Mouse (Mus musculus): Measurements from ENCODE around the gene Shank1. TPM values are rescaled to one million over a fixed set of nuclear protein-coding genes. Genes with fewer than 3 reads are reported as not detected.
"Not testable (repeated sequence)": the region's sequence is repeated elsewhere in the genome, so short reads cannot be mapped to it uniquely, and the experiment has no call there.

Shank1 gene
- polyA plus RNA-seq, 1 experiment from 2014 or later, result 0.96 TPM

GRCm38 (mm10) chr7:44287760-44288159 lies 22.3 kb upstream of the Shank1 start:
- Histone ChIP-seq H3K36me3 (ENCODE audit: control insufficient read depth, insufficient read depth, low read length) (no peaks in the 10 kb centered on the region), H3K27ac (replicated peaks in 1 of 2; ENCODE audit: control insufficient read depth in 1 of 2, insufficient read depth in 1 of 2, low read depth in 2 of 2, low read length in 2 of 2) (no peak overlapping the region), H3K9me3 (ENCODE audit: control insufficient read depth, low read length) (0 out of 2 replicates have a peak, but pooled peaks cover 2% of the 10 kb centered on the region), H3K4me2 (ENCODE audit: low read length) (no peak overlapping the region), H3K4me3 (ENCODE audit: control insufficient read depth in 1 of 2, insufficient read depth in 1 of 2, low read depth in 1 of 2, low read length in 2 of 2) (no peak overlapping the region), H3K27me3 (ENCODE audit: control insufficient read depth, insufficient read depth, low read length) (no peaks in the 10 kb centered on the region), H3K9ac (ENCODE audit: low read length) (no peak overlapping the region), H3K4me1 (ENCODE audit: control insufficient read depth in 2 of 2, insufficient read depth in 2 of 2, low read length in 2 of 2) (no peaks in the 10 kb centered on the region)
- ATAC-seq (ENCODE audit: insufficient number of reproducible peaks, insufficient read depth, low FRiP score, low read depth), result no peak
- WGBS, result 65% methylated on average over 7 of the region's 7 CpGs

DNA sequence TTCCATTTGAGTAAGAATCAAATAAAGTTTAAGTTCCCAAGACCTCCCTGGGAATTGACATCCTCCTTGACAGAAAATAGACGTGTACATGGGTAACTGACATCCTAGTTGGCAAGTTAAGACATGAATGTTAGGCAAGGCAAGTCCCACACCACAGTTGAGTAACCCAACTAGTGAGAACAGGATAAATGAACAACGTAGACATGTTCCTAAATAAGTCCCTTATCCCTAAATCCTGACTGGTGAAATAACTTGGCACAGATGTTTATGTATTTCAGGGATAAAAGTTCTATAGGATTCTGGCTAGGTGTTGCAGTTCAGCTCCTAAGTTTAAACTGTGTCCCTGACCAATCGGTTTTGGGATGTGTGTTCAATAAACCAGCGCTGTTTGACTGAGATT lies 19.1 kb upstream of the Shank1 start:
- no peaks in the 10 kb centered on the region for H3K4me1 ChIP-seq (ENCODE audit: control insufficient read depth in 2 of 2, insufficient read depth in 2 of 2, low read length in 2 of 2)
- H3K9ac ChIP-seq (ENCODE audit: low read length), result no peak overlapping the region
- no peak overlapping the region for H3K4me3 ChIP-seq (ENCODE audit: control insufficient read depth in 1 of 2, insufficient read depth in 1 of 2, low read depth in 1 of 2, low read length in 2 of 2)
- no peaks in the 10 kb centered on the region for H3K36me3 ChIP-seq (ENCODE audit: control insufficient read depth, insufficient read depth, low read length)
- H3K9me3 ChIP-seq (ENCODE audit: control insufficient read depth, low read length), result 0 out of 2 replicates have a peak, but pooled peaks cover 2% of the 10 kb centered on the region
- no peak for ATAC-seq (ENCODE audit: insufficient number of reproducible peaks, insufficient read depth, low FRiP score, low read depth)
- 74% methylated on average over 4 of the region's 4 CpGs for WGBS
- no peaks in the 10 kb centered on the region; the same call in 1 of the 2 replicates for H3K27me3 ChIP-seq (ENCODE audit: control insufficient read depth, insufficient read depth, low read length)
- no peak overlapping the region for H3K27ac ChIP-seq (replicated peaks in 1 of 2; ENCODE audit: control insufficient read depth in 1 of 2, insufficient read depth in 1 of 2, low read depth in 2 of 2, low read length in 2 of 2)
- H3K4me2 ChIP-seq (ENCODE audit: low read length), result no peak overlapping the region

- H3K27me3 ChIP-seq (ENCODE audit: control insufficient read depth, insufficient read depth, low read length), result no peaks in the 10 kb centered on the region; the same call in 1 of the 2 replicates
- no peaks in the 10 kb centered on the region for H3K36me3 ChIP-seq (ENCODE audit: control insufficient read depth, insufficient read depth, low read length)
- H3K4me3 ChIP-seq (ENCODE audit: control insufficient read depth in 1 of 2, insufficient read depth in 1 of 2, low read depth in 1 of 2, low read length in 2 of 2), result no peak overlapping the region
- H3K27ac ChIP-seq (replicated peaks in 1 of 2; ENCODE audit: control insufficient read depth in 1 of 2, insufficient read depth in 1 of 2, low read depth in 2 of 2, low read length in 2 of 2), result no peak overlapping the region
- ATAC-seq (ENCODE audit: insufficient number of reproducible peaks, insufficient read depth, low FRiP score, low read depth), result no peak
- WGBS, result 44% methylated on average over 4 of the region's 4 CpGs
- no peak overlapping the region for H3K4me2 ChIP-seq (ENCODE audit: low read length)
- H3K4me1 ChIP-seq (ENCODE audit: control insufficient read depth in 2 of 2, insufficient read depth in 2 of 2, low read length in 2 of 2), result no peaks in the 10 kb centered on the region
- no peak overlapping the region for H3K9ac ChIP-seq (ENCODE audit: low read length)
- H3K9me3 ChIP-seq (ENCODE audit: control insufficient read depth, low read length), result 0 out of 2 replicates have a peak, but pooled peaks cover 2% of the 10 kb centered on the region
These were observed 18.6 kb upstream of the Shank1 start for GRCm38 (mm10) chr7:44291418-44291817.

GRCm38 (mm10) chr7:44297501-44297900 lies 12.6 kb upstream of the Shank1 start:
- H3K9ac ChIP-seq (ENCODE audit: low read length); H3K36me3 ChIP-seq (ENCODE audit: control insufficient read depth, insufficient read depth, low read length); H3K4me1 ChIP-seq (ENCODE audit: control insufficient read depth in 2 of 2, insufficient read depth in 2 of 2, low read length in 2 of 2); H3K27ac ChIP-seq (replicated peaks in 1 of 2; ENCODE audit: control insufficient read depth in 1 of 2, insufficient read depth in 1 of 2, low read depth in 2 of 2, low read length in 2 of 2); H3K27me3 ChIP-seq (ENCODE audit: control insufficient read depth, insufficient read depth, low read length); H3K4me2 ChIP-seq (ENCODE audit: low read length); H3K4me3 ChIP-seq (ENCODE audit: control insufficient read depth in 1 of 2, insufficient read depth in 1 of 2, low read depth in 1 of 2, low read length in 2 of 2); ATAC-seq (ENCODE audit: insufficient number of reproducible peaks, insufficient read depth, low FRiP score, low read depth); H3K9me3 ChIP-seq (ENCODE audit: control insufficient read depth, low read length): not testable (repeated sequence)
- 83% methylated on average over 2 of the region's 2 CpGs for WGBS

DNA sequence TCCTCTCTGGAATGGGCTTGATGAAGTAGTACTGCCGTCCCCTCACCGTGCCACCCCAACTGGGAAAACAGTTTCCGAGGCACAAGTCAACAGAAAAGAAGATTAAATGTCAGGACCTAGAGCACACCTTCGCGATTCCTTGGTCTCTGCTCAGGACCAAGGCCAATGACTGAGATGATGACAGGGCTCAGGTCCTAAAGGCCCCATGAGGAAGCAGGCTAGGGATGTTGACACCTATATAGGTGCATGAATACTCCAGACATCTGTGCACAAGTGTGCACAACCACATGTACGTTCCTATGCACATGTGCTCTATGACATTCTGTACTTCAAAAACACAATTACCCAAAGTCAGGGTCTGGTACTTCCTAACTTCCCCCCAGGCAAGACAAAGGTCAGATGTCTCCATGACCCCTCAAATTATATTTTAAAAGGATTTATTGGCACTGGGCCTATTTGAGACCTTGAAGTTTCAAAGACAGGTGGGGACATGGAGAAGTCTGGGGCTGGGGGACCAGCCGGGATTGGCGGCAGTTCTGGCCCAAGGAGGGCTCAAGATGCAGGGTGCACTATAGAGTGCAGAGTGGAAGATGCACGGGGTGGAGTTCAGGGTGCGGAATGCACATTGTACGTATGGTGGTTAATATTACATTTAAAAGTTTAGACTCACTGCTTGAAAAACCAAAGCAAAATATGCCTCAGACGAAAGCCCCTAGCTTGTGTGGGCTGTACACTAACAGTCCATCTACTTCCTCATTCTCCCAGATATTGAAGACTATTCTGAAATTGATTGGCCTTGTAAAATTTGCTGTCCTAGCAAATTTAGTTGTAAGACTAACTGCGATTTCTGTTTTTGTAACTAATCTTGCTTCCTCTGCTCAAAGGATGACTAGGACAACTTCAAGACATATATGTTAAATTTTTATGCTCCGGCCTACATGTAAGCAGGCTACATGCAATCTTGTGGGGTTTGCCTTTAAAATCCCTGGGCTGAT lies 6.4 kb upstream of the Shank1 start:
- H3K4me2 ChIP-seq (ENCODE audit: low read length), result peak overlapping the region; percentile 90
- 85% methylated on average over 14 of the region's 14 CpGs for WGBS
- 0 out of 4 replicates have a peak overlapping the region, but pooled peaks of 1 of the 2 experiments have one; percentile 61 for H3K27ac ChIP-seq (replicated peaks in 1 of 2; ENCODE audit: control insufficient read depth in 1 of 2, insufficient read depth in 1 of 2, low read depth in 2 of 2, low read length in 2 of 2)
- no peak for ATAC-seq (ENCODE audit: insufficient number of reproducible peaks, insufficient read depth, low FRiP score, low read depth)
- H3K9ac ChIP-seq (ENCODE audit: low read length), result peak overlapping the region; percentile 89
- no peaks in the 10 kb centered on the region for H3K9me3 ChIP-seq (ENCODE audit: control insufficient read depth, low read length)
- H3K36me3 ChIP-seq (ENCODE audit: control insufficient read depth, insufficient read depth, low read length), result no peaks in the 10 kb centered on the region
- peaks cover 24% of the 10 kb centered on the region for H3K27me3 ChIP-seq (ENCODE audit: control insufficient read depth, insufficient read depth, low read length)
- peak overlapping the region; percentile 58 to 71; a peak in 3 of 4 replicates for H3K4me3 ChIP-seq (ENCODE audit: control insufficient read depth in 1 of 2, insufficient read depth in 1 of 2, low read depth in 1 of 2, low read length in 2 of 2)
- peaks cover 3 to 7% of the 10 kb centered on the region in 2 experiments; a peak in 3 of 4 replicates for H3K4me1 ChIP-seq (ENCODE audit: control insufficient read depth in 2 of 2, insufficient read depth in 2 of 2, low read length in 2 of 2)

- Histone ChIP-seq H3K36me3 (ENCODE audit: control insufficient read depth, insufficient read depth, low read length) (no peaks in the 10 kb centered on the region), H3K27ac (replicated peaks in 1 of 2; ENCODE audit: control insufficient read depth in 1 of 2, insufficient read depth in 1 of 2, low read depth in 2 of 2, low read length in 2 of 2) (peak overlapping the region; percentile 61 to 84), H3K4me2 (ENCODE audit: low read length) (peak overlapping the region; percentile 90), H3K27me3 (ENCODE audit: control insufficient read depth, insufficient read depth, low read length) (peaks cover 32% of the 10 kb centered on the region), H3K9ac (ENCODE audit: low read length) (peak overlapping the region; percentile 89), H3K4me3 (ENCODE audit: control insufficient read depth in 1 of 2, insufficient read depth in 1 of 2, low read depth in 1 of 2, low read length in 2 of 2) (peak overlapping the region; percentile 58 to 71), H3K9me3 (ENCODE audit: control insufficient read depth, low read length) (no peaks in the 10 kb centered on the region), H3K4me1 (ENCODE audit: control insufficient read depth in 2 of 2, insufficient read depth in 2 of 2, low read length in 2 of 2) (peaks cover 3 to 7% of the 10 kb centered on the region in 2 experiments; a peak in 3 of 4 replicates)
- WGBS, result under 1% methylated on average over 25 of the region's 25 CpGs
- peak; percentile 25; the same call in 1 of the 2 replicates for ATAC-seq (ENCODE audit: insufficient number of reproducible peaks, insufficient read depth, low FRiP score, low read depth)
These were observed 5.6 kb upstream of the Shank1 start for GRCm38 (mm10) chr7:44304463-44304774.

DNA sequence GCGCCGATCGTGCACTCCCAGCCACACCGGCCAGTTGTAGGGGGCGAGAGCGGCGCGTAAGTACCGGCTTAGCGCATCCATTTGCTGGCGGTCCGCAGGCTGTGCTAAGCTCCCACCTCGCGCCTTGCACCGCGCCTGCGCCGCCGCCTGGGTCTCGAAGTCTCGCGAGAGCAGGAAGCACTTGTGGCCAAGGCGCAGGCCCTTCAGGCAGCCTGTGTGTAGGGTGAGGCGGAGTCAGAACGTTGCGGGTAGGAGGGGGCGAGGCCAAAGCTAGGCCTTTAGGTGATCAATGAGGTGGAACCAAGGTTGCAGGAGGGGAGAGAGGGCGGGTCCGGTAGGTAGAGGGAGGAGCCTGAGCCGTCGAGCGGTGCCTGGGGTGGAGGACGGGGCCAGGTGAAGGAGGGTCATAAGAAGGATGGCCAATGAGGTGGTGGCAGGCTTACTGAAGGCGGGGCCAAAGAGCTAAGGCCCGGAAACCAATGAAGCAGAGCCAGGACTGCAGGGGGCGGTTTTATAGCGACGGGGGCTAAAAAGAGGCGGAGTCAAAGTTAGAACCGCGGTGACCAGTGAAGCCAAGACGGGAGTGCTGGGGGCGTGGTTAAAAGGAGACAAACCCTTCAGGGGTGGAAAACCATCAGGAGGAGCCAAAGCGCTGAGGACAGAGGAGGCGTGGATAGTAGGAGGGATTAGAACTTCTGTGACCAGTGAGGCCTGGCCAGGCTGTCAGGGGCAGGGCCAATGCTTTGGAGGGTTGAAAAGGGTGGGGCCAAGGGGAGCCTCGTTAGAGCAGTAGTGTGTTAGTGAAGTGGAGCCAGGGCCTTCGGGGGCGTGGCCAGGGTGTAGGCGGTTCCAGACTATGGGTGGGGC lies 5.0 kb upstream of the Shank1 start:
- no peaks in the 10 kb centered on the region for H3K36me3 ChIP-seq (ENCODE audit: control insufficient read depth, insufficient read depth, low read length)
- peaks cover 35% of the 10 kb centered on the region for H3K27me3 ChIP-seq (ENCODE audit: control insufficient read depth, insufficient read depth, low read length)
- H3K9ac ChIP-seq (ENCODE audit: low read length), result peak overlapping the region; percentile 89
- H3K9me3 ChIP-seq (ENCODE audit: control insufficient read depth, low read length), result no peaks in the 10 kb centered on the region
- H3K27ac ChIP-seq (replicated peaks in 1 of 2; ENCODE audit: control insufficient read depth in 1 of 2, insufficient read depth in 1 of 2, low read depth in 2 of 2, low read length in 2 of 2), result peak overlapping the region; percentile 61 to 84
- H3K4me3 ChIP-seq (ENCODE audit: control insufficient read depth in 1 of 2, insufficient read depth in 1 of 2, low read depth in 1 of 2, low read length in 2 of 2), result peak overlapping the region; percentile 58 to 71
- WGBS, result under 1% methylated on average over 49 of the region's 49 CpGs
- H3K4me1 ChIP-seq (ENCODE audit: control insufficient read depth in 2 of 2, insufficient read depth in 2 of 2, low read length in 2 of 2), result peaks cover 3 to 7% of the 10 kb centered on the region in 2 experiments; a peak in 3 of 4 replicates
- peak; percentile 93 for ATAC-seq (ENCODE audit: insufficient number of reproducible peaks, insufficient read depth, low FRiP score, low read depth)
- H3K4me2 ChIP-seq (ENCODE audit: low read length), result peak overlapping the region; percentile 90

All from heart, embryonic 14.5 days (tissue).